Mouse (Mus musculus) activated CD4-positive, CD25-positive, alpha-beta regulatory T cell (primary cell): ENCODE results near the gene Tcl1b2. TPM values are rescaled to one million over a fixed set of nuclear protein-coding genes. Genes with fewer than 3 reads are reported as not detected.

Experiments used
- polyA plus RNA-seq, 2 experiments: library from polyadenylated mRNA; unstranded; fragments of 100-300 nt; shearing (Covaris generic); gene quantifications; one replicate each; pipeline ENCODE4 v1.2.1; 2017

Gene Tcl1b2
- not detected for polyA plus RNA-seq

DNA sequence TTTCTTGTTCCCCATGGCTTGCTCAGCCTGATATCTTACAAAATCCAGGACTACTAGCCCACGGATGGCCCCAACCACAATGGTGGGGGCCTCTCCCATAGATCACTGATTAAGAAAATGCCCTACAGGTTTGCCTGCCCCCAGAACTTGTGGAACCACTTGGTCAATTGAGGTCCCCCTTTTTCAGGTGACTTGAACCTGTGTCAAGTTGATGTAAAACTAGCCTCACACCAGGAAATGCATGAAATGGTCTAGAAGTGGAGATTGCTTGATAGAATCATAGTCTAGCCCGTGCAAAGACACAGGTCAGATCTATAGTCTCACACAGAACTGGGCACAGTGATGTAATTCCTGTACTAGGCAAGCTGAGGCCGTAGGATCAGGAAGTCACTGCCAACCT, at the start of gene Tcl1b2:
TSS of gene Tcl1b2 (plus strand) at position 301 of the 400 bp plus-strand sequence.

GRCm38 (mm10) chr12:105159390-105159789, 13.6 kb downstream of the Tcl1b2 start, which contains the start of gene Tcl1b1:
Gene Tcl1b1, plus strand, starts transcription at chr12:105159690.

DNA sequence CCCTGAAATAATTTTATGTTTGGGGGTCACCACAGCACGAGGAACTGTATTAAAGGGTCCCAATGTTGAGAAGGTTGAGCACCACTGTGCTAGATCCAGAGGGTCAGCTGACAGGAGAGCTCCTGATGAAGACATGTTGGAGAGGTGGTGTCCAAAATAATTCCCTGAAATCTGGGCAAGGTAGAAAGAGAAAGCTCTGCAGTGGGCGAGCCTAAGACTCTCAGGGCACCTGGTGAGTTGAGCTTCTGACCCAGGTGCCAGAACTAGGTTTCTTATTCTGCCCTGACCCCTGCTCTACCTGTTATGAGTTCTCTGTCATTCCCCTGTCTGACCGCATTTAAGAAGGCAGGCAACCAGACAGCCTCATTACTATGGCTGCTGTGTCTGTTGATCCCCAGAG, 30.2 kb downstream of the Tcl1b2 start, which contains the start of gene Tcl1b5:
TSS of gene Tcl1b5 (plus strand) at position 301 of the 400 bp plus-strand sequence.

GRCm38 (mm10) chr12:105190743-105191142, 44.9 kb downstream of the Tcl1b2 start, which contains the start of gene Tcl1b3:
Gene Tcl1b3, plus strand, starts transcription at chr12:105191043.

GRCm38 (mm10) chr12:105201657-105202056, 55.8 kb downstream of the Tcl1b2 start, which contains the start of gene Tcl1b4:
Gene Tcl1b4, plus strand, starts transcription at chr12:105201957.

Other genes starting within 250 kb of the Tcl1b2 start
- 1 to 10 TPM; 5.1 to 6.8 TPM for gene Syne3, start 136.2 kb upstream of the Tcl1b2 start, polyA plus RNA-seq
- gene Glrx5, start 113.3 kb upstream of the Tcl1b2 start, polyA plus RNA-seq: 100 to 1,000 TPM; 102 to 130 TPM
- not detected for gene Tcl1b1, start 13.7 kb downstream of the Tcl1b2 start, polyA plus RNA-seq
- under 1 TPM in 1 of 2 experiments, not detected in 1; 0.16 TPM for gene Tcl1b5, start 30.3 kb downstream of the Tcl1b2 start, polyA plus RNA-seq
- not detected for gene Tcl1b3, start 45.0 kb downstream of the Tcl1b2 start, polyA plus RNA-seq
- under 1 TPM in 1 of 2 experiments, not detected in 1; 0.12 TPM for gene Tcl1b4, start 55.9 kb downstream of the Tcl1b2 start, polyA plus RNA-seq
- not detected for gene Tcl1, start 76.8 kb downstream of the Tcl1b2 start, polyA plus RNA-seq
- not detected for gene Tunar, start 187.9 kb downstream of the Tcl1b2 start, polyA plus RNA-seq